Mouse (Mus musculus): ENCODE data around the gene Pkd1l2. TPM values are rescaled to one million over a fixed set of nuclear protein-coding genes. Genes with fewer than 3 reads are reported as not detected.

The Pkd1l2 gene
- polyA plus RNA-seq, 1 experiment from 2014 or later = not detected

DNA sequence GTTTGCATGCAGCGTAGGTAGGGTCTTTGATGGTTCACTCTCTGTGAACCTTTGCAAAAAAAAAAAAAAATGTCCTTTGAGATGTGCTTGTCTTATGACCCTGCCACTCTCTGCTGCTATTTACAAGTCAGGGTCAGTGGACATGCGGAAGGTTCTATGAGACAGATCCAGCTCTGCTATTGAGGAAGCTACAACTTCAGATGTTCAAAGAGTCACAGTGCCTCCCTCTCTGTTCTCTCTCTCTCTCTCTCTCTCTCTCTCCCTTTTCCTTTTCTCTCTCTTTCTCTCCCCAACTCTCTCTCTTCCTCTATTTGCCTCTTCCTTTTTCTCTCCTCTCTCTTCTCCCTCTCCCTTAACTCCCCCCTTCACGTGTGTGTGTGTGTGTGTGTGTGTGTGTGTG, 28.1 kb downstream of the Pkd1l2 start:
- H3K36me3 ChIP-seq (ENCODE audit: control insufficient read depth, insufficient read depth, low read length) = no peaks in the 10 kb centered on the region
- no peaks in the 10 kb centered on the region for H3K27me3 ChIP-seq (ENCODE audit: control insufficient read depth, insufficient read depth, low read length)
- H3K9ac ChIP-seq (ENCODE audit: low read length) = no peak overlapping the region
- H3K4me3 ChIP-seq (ENCODE audit: low read depth, low read length) = no peak overlapping the region
- ATAC-seq (ENCODE audit: insufficient read depth, low FRiP score, low TSS enrichment) (no peak), DNase-seq (ENCODE audit: low spot score) (no peak)
- no peaks in the 10 kb centered on the region for H3K4me1 ChIP-seq (ENCODE audit: control insufficient read depth, insufficient read depth, low read length)
- H3K9me3 ChIP-seq (ENCODE audit: control insufficient read depth, low read length) = no peaks in the 10 kb centered on the region
- no peak overlapping the region for H3K27ac ChIP-seq (ENCODE audit: low read depth, low read length)
- no peak overlapping the region for H3K4me2 ChIP-seq (ENCODE audit: low read depth)
- WGBS = 88% methylated on average over 3 of the region's 3 CpGs

DNA sequence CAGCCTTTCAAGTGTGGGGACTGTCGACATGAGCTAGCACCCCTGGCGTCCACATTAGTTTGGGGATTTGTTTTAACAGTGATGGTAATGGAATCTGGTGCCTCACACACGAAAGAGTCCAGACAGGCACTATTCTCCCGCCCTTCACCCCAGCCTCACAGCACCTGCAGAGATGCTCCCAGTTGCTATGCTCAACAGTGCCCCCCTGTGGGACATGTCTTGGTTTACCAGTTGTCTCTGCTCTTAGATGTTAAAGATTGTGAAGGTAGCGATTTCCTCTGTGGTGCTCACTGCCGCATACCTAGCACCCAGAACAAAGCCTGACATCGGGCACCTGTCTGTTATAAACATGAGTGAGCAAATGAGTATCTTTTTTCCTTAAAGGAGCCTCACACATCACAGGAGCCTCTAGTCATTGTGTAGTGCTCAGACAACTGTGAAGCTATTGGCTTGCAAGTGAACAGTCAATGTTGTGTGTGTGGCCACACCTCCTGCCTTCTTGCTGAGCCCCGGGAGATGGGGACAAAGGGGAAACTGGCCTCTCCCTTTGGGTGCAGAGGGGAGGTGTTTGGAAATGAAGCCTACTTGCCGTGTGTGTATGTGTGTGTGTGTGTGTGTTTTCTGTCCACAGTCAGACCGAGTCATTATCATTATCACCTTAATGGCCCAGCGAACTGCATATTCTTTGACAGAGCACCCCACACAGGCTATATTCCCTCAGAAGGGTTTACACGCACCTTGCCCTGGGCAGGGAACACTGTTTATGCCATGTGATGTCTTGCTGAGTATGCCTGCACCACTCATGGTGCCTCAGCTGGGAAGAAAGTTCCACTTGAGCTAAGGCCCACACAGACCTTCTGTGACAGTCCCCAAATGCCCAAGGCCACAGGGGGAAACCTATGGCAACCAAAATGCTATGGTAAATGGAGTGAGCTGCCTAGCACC, 28.8 kb downstream of the Pkd1l2 start:
- H3K9ac ChIP-seq (ENCODE audit: low read length) = no peak overlapping the region
- ATAC-seq (ENCODE audit: insufficient read depth, low FRiP score, low TSS enrichment) = no peak
- H3K9me3 ChIP-seq (ENCODE audit: control insufficient read depth, low read length) = no peaks in the 10 kb centered on the region
- DNase-seq (ENCODE audit: low spot score) = no peak
- H3K4me1 ChIP-seq (ENCODE audit: control insufficient read depth, insufficient read depth, low read length) = no peaks in the 10 kb centered on the region
- H3K4me2 ChIP-seq (ENCODE audit: low read depth) = no peak overlapping the region
- no peak overlapping the region for H3K4me3 ChIP-seq (ENCODE audit: low read depth, low read length)
- H3K27ac ChIP-seq (ENCODE audit: low read depth, low read length) = no peak overlapping the region
- no peaks in the 10 kb centered on the region for H3K27me3 ChIP-seq (ENCODE audit: control insufficient read depth, insufficient read depth, low read length)
- 74% methylated on average over 12 of the region's 12 CpGs for WGBS
- no peaks in the 10 kb centered on the region for H3K36me3 ChIP-seq (ENCODE audit: control insufficient read depth, insufficient read depth, low read length)

GRCm38 (mm10) chr8:117051316-117051715, 30.9 kb downstream of the Pkd1l2 start:
- Histone ChIP-seq H3K4me2 (ENCODE audit: low read depth) (no peak overlapping the region), H3K27me3 (ENCODE audit: control insufficient read depth, insufficient read depth, low read length) (no peaks in the 10 kb centered on the region), H3K36me3 (ENCODE audit: control insufficient read depth, insufficient read depth, low read length) (no peaks in the 10 kb centered on the region), H3K9ac (ENCODE audit: low read length) (no peak overlapping the region), H3K4me3 (ENCODE audit: low read depth, low read length) (no peak overlapping the region), H3K9me3 (ENCODE audit: control insufficient read depth, low read length) (no peaks in the 10 kb centered on the region), H3K4me1 (ENCODE audit: control insufficient read depth, insufficient read depth, low read length) (no peaks in the 10 kb centered on the region), H3K27ac (ENCODE audit: low read depth, low read length) (no peak overlapping the region)
- DNase-seq (ENCODE audit: low spot score) (no peak), ATAC-seq (ENCODE audit: insufficient read depth, low FRiP score, low TSS enrichment) (no peak)
- 73% methylated on average over 9 of the region's 9 CpGs for WGBS

- H3K27ac ChIP-seq (ENCODE audit: low read depth, low read length) = no peak overlapping the region
- DNase-seq (ENCODE audit: low spot score) = no peak
- no peak overlapping the region for H3K4me3 ChIP-seq (ENCODE audit: low read depth, low read length)
- no peaks in the 10 kb centered on the region for H3K4me1 ChIP-seq (ENCODE audit: control insufficient read depth, insufficient read depth, low read length)
- H3K36me3 ChIP-seq (ENCODE audit: control insufficient read depth, insufficient read depth, low read length) = no peaks in the 10 kb centered on the region
- no peaks in the 10 kb centered on the region for H3K9me3 ChIP-seq (ENCODE audit: control insufficient read depth, low read length)
- WGBS = 86% methylated on average over 9 of the region's 9 CpGs
- no peak overlapping the region for H3K4me2 ChIP-seq (ENCODE audit: low read depth)
- no peaks in the 10 kb centered on the region for H3K27me3 ChIP-seq (ENCODE audit: control insufficient read depth, insufficient read depth, low read length)
- no peak for ATAC-seq (ENCODE audit: insufficient read depth, low FRiP score, low TSS enrichment)
- no peak overlapping the region for H3K9ac ChIP-seq (ENCODE audit: low read length)
Observed at GRCm38 (mm10) chr8:117050763-117051162, 31.5 kb downstream of the Pkd1l2 start.

GRCm38 (mm10) chr8:117049444-117049843, 32.8 kb downstream of the Pkd1l2 start:
- H3K4me1 ChIP-seq (ENCODE audit: control insufficient read depth, insufficient read depth, low read length) = no peaks in the 10 kb centered on the region
- H3K9ac ChIP-seq (ENCODE audit: low read length) = no peak overlapping the region
- no peaks in the 10 kb centered on the region for H3K36me3 ChIP-seq (ENCODE audit: control insufficient read depth, insufficient read depth, low read length)
- H3K4me3 ChIP-seq (ENCODE audit: low read depth, low read length) = no peak overlapping the region
- H3K27ac ChIP-seq (ENCODE audit: low read depth, low read length) = no peak overlapping the region
- 63% methylated on average over 7 of the region's 7 CpGs for WGBS
- no peak for ATAC-seq (ENCODE audit: insufficient read depth, low FRiP score, low TSS enrichment)
- H3K9me3 ChIP-seq (ENCODE audit: control insufficient read depth, low read length) = no peaks in the 10 kb centered on the region
- no peaks in the 10 kb centered on the region for H3K27me3 ChIP-seq (ENCODE audit: control insufficient read depth, insufficient read depth, low read length)
- no peak overlapping the region for H3K4me2 ChIP-seq (ENCODE audit: low read depth)
- no peak for DNase-seq (ENCODE audit: low spot score)

GRCm38 (mm10) chr8:117043584-117043983, 38.7 kb downstream of the Pkd1l2 start:
- H3K4me3 ChIP-seq (ENCODE audit: low read depth, low read length) = no peak overlapping the region
- H3K9me3 ChIP-seq (ENCODE audit: control insufficient read depth, low read length) = no peaks in the 10 kb centered on the region
- H3K36me3 ChIP-seq (ENCODE audit: control insufficient read depth, insufficient read depth, low read length) = no peaks in the 10 kb centered on the region
- ATAC-seq (ENCODE audit: insufficient read depth, low FRiP score, low TSS enrichment) (no peak), DNase-seq (ENCODE audit: low spot score) (no peak)
- no peak overlapping the region for H3K27ac ChIP-seq (ENCODE audit: low read depth, low read length)
- no peaks in the 10 kb centered on the region for H3K27me3 ChIP-seq (ENCODE audit: control insufficient read depth, insufficient read depth, low read length)
- no peaks in the 10 kb centered on the region for H3K4me1 ChIP-seq (ENCODE audit: control insufficient read depth, insufficient read depth, low read length)
- H3K9ac ChIP-seq (ENCODE audit: low read length) = no peak overlapping the region
- 88% methylated on average over 3 of the region's 3 CpGs for WGBS
- H3K4me2 ChIP-seq (ENCODE audit: low read depth) = no peak overlapping the region

DNA sequence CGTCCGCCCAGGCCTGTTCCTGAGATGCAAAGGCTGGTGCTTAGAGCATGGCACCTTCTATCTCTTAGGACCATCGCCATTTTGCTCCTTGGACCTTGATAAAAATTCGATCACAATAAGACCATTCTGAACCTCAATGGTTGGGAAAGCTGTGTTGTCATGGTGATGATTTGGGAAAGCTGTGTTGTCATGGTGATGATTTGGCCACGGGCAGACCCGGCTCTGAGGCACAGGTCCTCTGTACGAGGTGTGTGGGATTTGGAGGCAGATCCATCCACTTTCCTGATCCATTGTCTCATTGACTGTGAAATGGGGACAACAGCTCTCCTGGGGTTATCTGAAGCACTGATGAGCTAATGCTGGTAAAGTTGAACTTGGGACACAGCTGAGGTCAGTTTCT, 42.4 kb downstream of the Pkd1l2 start:
- WGBS = 58% methylated on average over 7 of the region's 7 CpGs
- Histone ChIP-seq H3K36me3 (ENCODE audit: control insufficient read depth, insufficient read depth, low read length) (no peaks in the 10 kb centered on the region), H3K27me3 (ENCODE audit: control insufficient read depth, insufficient read depth, low read length) (no peaks in the 10 kb centered on the region), H3K9me3 (ENCODE audit: control insufficient read depth, low read length) (no peaks in the 10 kb centered on the region), H3K4me3 (ENCODE audit: low read depth, low read length) (no peak overlapping the region), H3K4me2 (ENCODE audit: low read depth) (no peak overlapping the region), H3K27ac (ENCODE audit: low read depth, low read length) (no peak overlapping the region), H3K4me1 (ENCODE audit: control insufficient read depth, insufficient read depth, low read length) (no peaks in the 10 kb centered on the region), H3K9ac (ENCODE audit: low read length) (no peak overlapping the region)
- ATAC-seq (ENCODE audit: insufficient read depth, low FRiP score, low TSS enrichment) (no peak), DNase-seq (ENCODE audit: low spot score) (no peak)

DNA sequence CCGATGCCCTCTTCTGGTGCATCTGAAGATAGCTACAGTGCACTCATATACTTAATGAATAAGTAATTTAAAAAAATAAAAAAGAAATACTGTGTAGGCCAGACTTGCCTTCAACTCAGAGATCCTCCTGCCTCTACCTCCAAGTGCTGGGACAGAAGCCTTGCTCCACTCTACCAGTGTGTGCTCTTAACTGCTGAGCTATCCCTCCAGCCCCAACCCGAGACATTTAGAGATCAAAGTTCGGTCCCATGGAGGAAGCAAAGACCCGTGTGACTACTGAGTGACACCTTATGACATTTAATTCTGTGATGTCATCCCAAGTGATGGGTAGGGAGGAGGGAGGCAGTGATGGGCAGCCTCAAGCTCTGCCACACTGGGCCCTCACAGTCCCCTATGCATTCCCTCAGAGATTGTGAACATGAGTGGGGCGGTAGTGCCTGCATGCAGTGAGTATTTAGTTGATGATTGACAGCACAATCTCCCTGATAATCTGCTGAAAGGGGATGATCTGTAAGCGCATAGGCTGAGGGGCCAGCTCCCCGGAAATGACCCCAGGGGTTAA, 44.8 kb downstream of the Pkd1l2 start:
- 89% methylated on average over 7 of the region's 7 CpGs for WGBS
- no peaks in the 10 kb centered on the region for H3K4me1 ChIP-seq (ENCODE audit: control insufficient read depth, insufficient read depth, low read length)
- H3K9ac ChIP-seq (ENCODE audit: low read length) = no peak overlapping the region
- ATAC-seq (ENCODE audit: insufficient read depth, low FRiP score, low TSS enrichment) = no peak
- no peak overlapping the region for H3K4me2 ChIP-seq (ENCODE audit: low read depth)
- no peak overlapping the region for H3K4me3 ChIP-seq (ENCODE audit: low read depth, low read length)
- H3K27ac ChIP-seq (ENCODE audit: low read depth, low read length) = no peak overlapping the region
- DNase-seq (ENCODE audit: low spot score) = no peak
- no peaks in the 10 kb centered on the region for H3K36me3 ChIP-seq (ENCODE audit: control insufficient read depth, insufficient read depth, low read length)
- H3K27me3 ChIP-seq (ENCODE audit: control insufficient read depth, insufficient read depth, low read length) = no peaks in the 10 kb centered on the region
- no peaks in the 10 kb centered on the region for H3K9me3 ChIP-seq (ENCODE audit: control insufficient read depth, low read length)

GRCm38 (mm10) chr8:117033393-117033792, 48.9 kb downstream of the Pkd1l2 start:
- ATAC-seq (ENCODE audit: insufficient read depth, low FRiP score, low TSS enrichment) (no peak), DNase-seq (ENCODE audit: low spot score) (no peak)
- Histone ChIP-seq H3K36me3 (ENCODE audit: control insufficient read depth, insufficient read depth, low read length) (no peaks in the 10 kb centered on the region), H3K27me3 (ENCODE audit: control insufficient read depth, insufficient read depth, low read length) (no peaks in the 10 kb centered on the region), H3K4me3 (ENCODE audit: low read depth, low read length) (no peak overlapping the region), H3K9me3 (ENCODE audit: control insufficient read depth, low read length) (no peaks in the 10 kb centered on the region), H3K27ac (ENCODE audit: low read depth, low read length) (no peak overlapping the region), H3K4me2 (ENCODE audit: low read depth) (no peak overlapping the region), H3K9ac (ENCODE audit: low read length) (no peak overlapping the region), H3K4me1 (ENCODE audit: control insufficient read depth, insufficient read depth, low read length) (no peaks in the 10 kb centered on the region)
- 84% methylated on average over 3 of the region's 3 CpGs for WGBS
